Mouse (Mus musculus) liver, embryonic 14.5 days (tissue): ENCODE measurements around the gene Abcf3.

Source experiments
- CTCF ChIP-seq: IDR thresholded peaks from 2 replicates; pipeline ENCODE4 v1.5.1; 2016; ENCODE audit warnings: antibody characterized with exemption, low read depth, control low read depth
- EP300 ChIP-seq: IDR thresholded peaks from 2 replicates; pipeline ENCODE4 v1.6.1; 2016; ENCODE audit warnings: antibody characterized with exemption, low read depth

DNA sequence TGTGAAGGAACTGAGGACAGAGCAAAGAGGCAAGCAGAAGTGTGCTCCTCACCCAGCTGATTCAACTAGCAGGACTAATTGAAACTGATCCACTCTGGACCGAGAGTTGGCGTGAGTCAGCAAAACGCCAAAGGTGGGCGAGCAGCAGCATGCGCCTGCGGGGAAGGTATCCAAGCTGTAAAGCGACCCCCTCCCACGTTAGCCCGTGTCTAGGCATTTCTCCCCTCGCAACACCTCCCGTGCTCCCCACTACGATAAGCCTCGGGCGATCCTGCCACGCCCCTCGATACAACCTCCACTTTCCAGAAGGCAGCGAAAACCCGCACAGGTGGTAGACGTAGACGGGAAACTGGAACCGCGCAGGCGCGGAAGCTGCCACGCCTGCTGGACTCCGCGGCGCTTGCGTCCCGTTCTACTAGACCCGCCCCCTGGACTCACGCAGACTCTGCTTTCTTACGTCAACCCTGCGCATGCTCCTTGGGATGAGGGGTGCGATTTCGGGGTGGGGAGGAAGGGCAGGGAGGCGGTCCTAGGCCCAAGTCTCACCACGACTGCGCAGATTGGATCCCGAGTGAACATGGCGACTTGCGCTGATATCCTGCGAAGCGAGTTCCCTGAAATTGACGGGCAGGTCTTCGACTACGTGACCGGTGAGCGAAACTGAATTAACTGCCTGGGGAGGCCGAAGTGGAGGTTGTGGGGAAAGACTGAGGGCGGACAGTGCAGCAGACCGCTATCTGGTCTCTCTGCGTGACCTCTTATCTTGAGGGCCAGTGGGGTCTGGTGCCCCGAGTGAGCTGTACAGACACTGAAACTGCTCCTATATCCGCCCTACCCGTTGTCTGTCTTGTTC, at the start of gene Abcf3:
- TF ChIP-seq EP300 (no peak), CTCF (no peak; the same call in 1 of the 2 replicates)
